Mouse (Mus musculus): Measurements from ENCODE around the gene Gna12.

Gene Gna12

GRCm38 (mm10) chr5:140710315-140710714 is 119.9 kb downstream of the Gna12 start:
- no peak for DNase-seq (ENCODE audit: low read depth, low spot score)

All from telencephalon, adult 2 months (tissue).